Mouse (Mus musculus) kidney, embryonic 14.5 days (tissue): ENCODE measurements around the gene Myzap. TPM values are rescaled to one million over a fixed set of nuclear protein-coding genes. Genes with fewer than 3 reads are reported as not detected.

Experiments
- ATAC-seq: fragments of 200-750 bp; cut with Nextera tagmentation; 2 replicates; pipeline ENCODE4 v1.8.0; 2017; ENCODE audit warnings: moderate number of reproducible peaks, mild to moderate bottlenecking, moderate TSS enrichment, moderate library complexity; ENCODE audit not compliant: low FRiP score, low TSS enrichment
- H3K27ac ChIP-seq: fragments of 300-500 bp; sonication (generic); 2 replicates; pipeline ENCODE4 v1.5.1; 2014; ENCODE audit warnings: low read depth, mild to moderate bottlenecking, low read length, moderate library complexity, mixed read lengths
- H3K27me3 ChIP-seq: fragments of 300-500 bp; sonication (generic); 2 replicates; pipeline ENCODE4 v1.6.1; 2014; ENCODE audit warnings: mild to moderate bottlenecking, low read length; ENCODE audit not compliant: control insufficient read depth, insufficient read depth
- H3K36me3 ChIP-seq: fragments of 300-500 bp; sonication (generic); 2 replicates; pipeline ENCODE4 v1.6.1; 2014; ENCODE audit warnings: low read length, mixed read lengths; ENCODE audit not compliant: control insufficient read depth, insufficient read depth
- H3K4me1 ChIP-seq: fragments of 300-500 bp; sonication (generic); 2 replicates; pipeline ENCODE4 v1.6.1; 2014; ENCODE audit warnings: low read length, mixed read lengths; ENCODE audit not compliant: control insufficient read depth, insufficient read depth
- H3K4me2 ChIP-seq: fragments of 300-500 bp; sonication (generic); replicated peaks from 2 replicates; pipeline ENCODE4 v1.6.1; 2014; ENCODE audit warnings: low read depth, mild to moderate bottlenecking, low read length
- H3K4me3 ChIP-seq: fragments of 300-500 bp; sonication (generic); 2 replicates; pipeline ENCODE4 v1.5.1; 2014; ENCODE audit warnings: mild to moderate bottlenecking, low read length
- H3K9ac ChIP-seq: fragments of 300-500 bp; sonication (generic); 2 replicates; pipeline ENCODE4 v1.6.1; 2014; ENCODE audit warnings: low read depth, mild to moderate bottlenecking, low read length, moderate library complexity
- H3K9me3 ChIP-seq: fragments of 300-500 bp; sonication (generic); 2 replicates; pipeline ENCODE4 v1.6.1; 2016; ENCODE audit warnings: low read length; ENCODE audit not compliant: control insufficient read depth
- WGBS: fragments of 180-500 bp; shearing (Covaris S2); extraction: QIAGEN DNeasy Blood & Tissue Kit; methylation state at CpG from one replicate; pipeline ENCODE4 v1.1.7; 2014; 5-methylcytosine and 5-hydroxymethylcytosine counted together
- polyA plus RNA-seq: library from polyadenylated mRNA; unstranded; fragments of >200 nt; fragmentation: Nextera tagmentation; extraction: Ambion mirVana; gene quantifications from 2 replicates; pipeline ENCODE4 v1.2.1, GENCODE M21; 2014

The Myzap gene
- polyA plus RNA-seq, 1 experiment from 2014 or later, result 18.6 TPM

DNA sequence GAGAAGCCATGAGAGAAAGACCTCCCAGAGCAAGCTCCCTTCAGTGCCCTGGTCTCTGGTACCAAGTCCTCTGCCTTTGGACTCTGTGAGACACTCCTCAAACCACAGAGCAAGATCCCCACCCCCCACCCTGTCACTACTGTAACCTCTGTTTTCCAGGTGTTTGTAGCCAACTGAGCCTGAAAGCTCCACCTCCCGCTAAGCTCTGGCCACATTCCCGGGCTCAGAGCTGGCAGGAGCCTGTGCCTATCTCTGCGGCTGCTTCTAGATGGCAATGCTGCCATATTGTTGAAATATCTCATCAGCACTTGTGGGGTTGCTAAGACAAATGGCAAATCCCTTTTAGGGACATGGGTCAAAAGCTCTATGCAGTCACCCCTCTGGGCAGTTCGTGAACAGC lies 19.7 kb upstream of the Myzap start:
- Histone ChIP-seq H3K4me3 (no peak overlapping the region), H3K9ac (no peak overlapping the region), H3K9me3 (no peaks in the 10 kb centered on the region), H3K4me1 (peaks cover 7% of the 10 kb centered on the region; the same call in 1 of the 2 replicates), H3K36me3 (no peaks in the 10 kb centered on the region), H3K4me2 (no peak overlapping the region), H3K27me3 (no peaks in the 10 kb centered on the region), H3K27ac (no peak overlapping the region)
- 79% methylated on average over 4 of the region's 4 CpGs for WGBS
- no peak for ATAC-seq

DNA sequence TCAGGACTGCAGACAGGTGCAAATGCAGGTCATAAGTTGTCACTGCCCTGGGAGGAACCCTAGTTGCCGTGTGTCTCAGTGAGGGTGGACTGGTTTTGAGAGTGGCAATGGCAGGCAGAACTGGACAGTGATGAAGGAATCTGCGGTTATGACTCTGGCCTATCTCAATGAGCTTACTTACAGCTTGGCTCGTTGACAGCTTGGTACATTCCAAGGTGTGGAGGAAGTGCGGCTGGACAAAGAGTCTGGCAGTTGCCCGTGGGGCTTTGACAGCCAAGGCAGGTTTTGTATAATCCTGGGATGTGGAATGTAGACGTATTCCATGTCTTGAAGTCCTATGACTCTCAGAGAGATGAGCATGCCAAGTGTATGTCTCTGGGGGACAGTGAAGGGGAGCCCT lies 16.9 kb upstream of the Myzap start:
- Histone ChIP-seq H3K4me3 (no peak overlapping the region), H3K27me3 (no peaks in the 10 kb centered on the region), H3K36me3 (no peaks in the 10 kb centered on the region), H3K4me1 (peaks cover 12% of the 10 kb centered on the region; the same call in 1 of the 2 replicates), H3K9ac (no peak overlapping the region), H3K4me2 (no peak overlapping the region), H3K27ac (no peak overlapping the region), H3K9me3 (no peaks in the 10 kb centered on the region)
- WGBS, result 75% methylated on average over 6 of the region's 6 CpGs
- no peak for ATAC-seq

DNA sequence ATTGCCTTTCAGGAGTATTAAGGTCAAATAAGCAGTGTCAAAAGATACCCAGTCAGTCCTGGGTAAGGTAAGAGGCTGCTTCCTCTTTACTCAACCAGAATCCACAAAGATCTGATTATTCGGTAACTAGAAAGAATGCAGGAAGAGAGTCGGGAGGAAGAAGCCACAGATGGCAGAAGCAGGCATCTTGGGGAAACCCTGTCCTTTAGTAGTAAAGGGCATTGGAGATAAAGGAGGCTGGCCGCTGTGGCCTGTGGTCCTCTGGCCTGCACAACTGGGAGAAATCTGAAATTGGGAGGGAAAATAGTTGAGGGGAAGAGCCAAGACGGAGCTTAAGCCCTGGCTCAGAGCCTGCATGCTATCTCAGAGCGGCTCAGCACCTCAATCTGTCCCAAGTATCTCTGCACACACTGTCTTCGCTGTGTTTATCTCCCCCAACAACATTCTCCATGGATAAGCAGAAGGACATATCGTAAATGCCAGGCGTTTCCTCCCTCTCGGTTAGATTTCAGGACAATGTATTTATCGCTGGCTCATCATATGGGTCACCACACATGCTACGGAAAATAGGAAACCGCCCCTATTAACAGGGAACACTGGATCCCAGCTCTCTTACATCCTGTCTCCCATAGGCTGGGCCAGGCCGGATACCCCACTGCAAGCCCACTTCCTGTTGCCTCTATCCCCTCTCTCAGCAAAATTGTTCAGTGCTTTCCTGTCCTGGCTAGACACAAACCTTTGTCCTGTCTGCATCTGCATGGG lies 14.3 kb upstream of the Myzap start:
- Histone ChIP-seq H3K27me3 (no peaks in the 10 kb centered on the region), H3K27ac (peak overlapping the region; percentile 70; the same call in 1 of the 2 replicates), H3K36me3 (no peaks in the 10 kb centered on the region), H3K4me1 (peaks cover 5% of the 10 kb centered on the region; the same call in 1 of the 2 replicates), H3K4me2 (no peak overlapping the region), H3K4me3 (no peak overlapping the region), H3K9me3 (no peaks in the 10 kb centered on the region), H3K9ac (no peak overlapping the region)
- ATAC-seq, result peak; percentile 51; the same call in 1 of the 2 replicates
- WGBS, result 53% methylated on average over 13 of the region's 13 CpGs

DNA sequence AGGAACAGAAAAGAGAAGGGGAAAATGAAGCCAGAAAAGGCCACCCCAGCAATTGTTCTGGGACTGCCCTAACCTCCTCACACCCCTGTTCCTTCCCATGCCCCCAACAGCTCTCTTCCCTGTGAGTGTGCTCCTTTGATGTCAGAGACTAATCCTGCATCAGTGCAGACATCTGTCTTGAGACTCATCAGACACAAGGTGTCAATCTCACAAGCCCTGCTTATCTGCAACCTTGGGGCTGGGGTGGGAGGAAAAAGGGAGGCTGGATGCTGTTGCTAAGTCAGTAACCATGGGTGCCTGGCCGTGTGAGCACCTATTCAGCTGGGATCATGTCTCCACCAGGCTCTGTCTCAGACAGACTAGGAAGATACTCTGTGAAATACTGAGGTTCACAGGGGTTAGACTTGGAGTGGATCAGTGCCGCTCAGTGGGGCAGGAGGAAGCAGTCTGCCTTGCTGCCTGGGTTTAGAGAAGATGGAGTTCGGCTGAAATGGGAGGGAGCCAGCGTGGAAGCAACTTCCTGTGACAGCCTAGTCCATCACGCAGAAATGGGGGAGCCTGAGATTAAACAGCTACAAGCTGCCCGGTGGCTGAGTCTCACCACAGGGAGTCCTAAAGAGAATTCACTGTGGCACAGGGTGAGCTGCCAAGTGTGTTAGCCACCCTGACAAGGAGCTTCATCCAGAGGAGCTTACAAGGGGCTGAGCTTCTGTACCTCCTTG lies 12.9 kb upstream of the Myzap start:
- WGBS, result 49% methylated on average over 6 of the region's 6 CpGs
- Histone ChIP-seq H3K27ac (no peak overlapping the region), H3K9me3 (no peaks in the 10 kb centered on the region), H3K4me2 (no peak overlapping the region), H3K27me3 (no peaks in the 10 kb centered on the region), H3K4me1 (peaks cover 5% of the 10 kb centered on the region; the same call in 1 of the 2 replicates), H3K9ac (no peak overlapping the region), H3K4me3 (no peak overlapping the region), H3K36me3 (no peaks in the 10 kb centered on the region)
- no peak for ATAC-seq

DNA sequence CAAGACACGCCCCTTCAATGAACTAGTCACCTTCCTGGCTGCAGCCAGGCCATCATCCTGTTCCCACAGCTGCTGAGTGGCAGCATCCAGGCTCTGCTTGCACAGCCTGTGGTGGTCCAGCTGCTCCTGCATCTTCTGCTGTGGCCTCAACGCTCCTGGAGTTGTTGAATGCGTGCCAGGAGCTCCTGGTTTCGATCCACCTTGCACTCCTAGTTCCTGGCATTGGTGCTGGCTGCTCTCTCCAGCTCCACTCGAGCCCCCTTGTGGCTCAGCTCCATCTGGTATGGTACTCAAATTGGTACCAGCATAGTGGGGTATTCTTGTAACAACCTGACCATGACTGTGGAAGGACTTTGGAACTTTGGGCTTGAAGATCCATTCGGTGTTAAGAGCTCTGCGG lies 7.7 kb upstream of the Myzap start:
- no peaks in the 10 kb centered on the region for H3K4me1 ChIP-seq

DNA sequence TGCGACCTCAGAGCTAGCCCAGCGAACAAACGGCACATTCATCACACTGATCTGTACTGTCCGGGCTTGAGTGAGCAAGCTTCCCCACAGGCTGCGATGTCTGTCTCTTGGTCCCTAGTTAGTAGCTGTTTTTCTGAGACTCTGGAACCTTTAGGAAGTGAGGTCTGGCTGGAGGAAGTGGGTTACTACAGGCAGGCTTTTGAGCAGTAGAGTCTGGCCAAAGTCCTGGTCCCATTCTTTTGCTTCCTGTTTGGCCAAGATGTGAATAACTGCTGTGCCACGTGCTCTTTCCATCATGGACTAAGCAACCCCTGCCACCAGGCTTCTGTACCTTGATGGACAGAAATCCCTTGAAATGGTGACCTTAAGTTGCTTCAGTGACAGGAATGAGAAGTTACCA lies 4.7 kb upstream of the Myzap start:
- Histone ChIP-seq H3K27ac (no peak overlapping the region; the same call in 1 of the 2 replicates), H3K4me3 (no peak overlapping the region), H3K4me2 (no peak overlapping the region), H3K9me3 (no peaks in the 10 kb centered on the region), H3K9ac (no peak overlapping the region), H3K36me3 (no peaks in the 10 kb centered on the region), H3K27me3 (no peaks in the 10 kb centered on the region), H3K4me1 (peaks cover 4% of the 10 kb centered on the region; the same call in 1 of the 2 replicates)
- no peak for ATAC-seq
- 29% methylated on average over 6 of the region's 6 CpGs for WGBS

More for the DNA sequence above, 7.7 kb upstream of the Myzap start:
- 0 out of 2 replicates have a peak, but pooled peaks have one; percentile 24 for ATAC-seq
- H3K9ac ChIP-seq, result no peak overlapping the region
- no peaks in the 10 kb centered on the region for H3K9me3 ChIP-seq
- no peak overlapping the region for H3K4me3 ChIP-seq
- no peaks in the 10 kb centered on the region for H3K36me3 ChIP-seq
- WGBS, result 78% methylated on average over 7 of the region's 7 CpGs
- H3K27me3 ChIP-seq, result no peaks in the 10 kb centered on the region
- no peak overlapping the region for H3K27ac ChIP-seq
- no peak overlapping the region for H3K4me2 ChIP-seq

DNA sequence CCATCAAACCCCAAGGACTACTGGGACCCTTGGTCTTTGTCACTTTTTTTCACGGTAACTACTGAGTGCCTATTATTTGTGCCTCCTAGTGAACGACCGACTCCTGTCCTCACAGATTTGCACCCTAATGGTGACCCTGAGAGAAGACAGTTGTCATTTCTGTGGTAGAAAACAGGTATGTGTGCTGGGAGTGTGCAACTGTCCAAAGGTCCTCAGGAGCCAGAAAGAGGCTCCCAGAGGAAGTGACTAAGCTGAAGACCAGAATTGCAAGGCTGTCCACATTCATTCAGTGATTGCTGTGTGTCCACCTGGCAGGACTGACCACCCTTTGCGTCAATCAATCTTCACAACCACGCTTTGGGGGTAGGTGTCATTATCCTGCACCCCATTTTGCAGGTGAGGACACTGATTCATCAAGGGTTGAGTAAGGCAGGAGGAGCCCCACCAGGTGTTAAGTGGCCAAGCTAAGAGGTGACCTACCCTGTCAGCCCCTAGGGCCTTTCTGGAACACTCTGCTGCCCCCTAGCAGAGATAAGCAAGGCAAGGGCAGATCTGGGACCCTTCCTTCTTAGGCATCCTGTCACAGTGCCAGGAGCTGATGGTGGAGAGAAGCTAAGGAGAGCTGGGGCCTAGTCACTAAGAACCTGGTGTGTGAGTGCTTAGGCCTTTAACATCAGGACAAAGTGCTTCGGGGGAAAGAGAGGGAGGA lies 571 bp upstream of the Myzap start:
- peak overlapping the region; percentile 91 for H3K4me2 ChIP-seq
- no peaks in the 10 kb centered on the region for H3K9me3 ChIP-seq
- H3K4me3 ChIP-seq, result peak overlapping the region; percentile 63
- 33% methylated on average over 6 of the region's 6 CpGs for WGBS
- no peak overlapping the region for H3K27ac ChIP-seq
- H3K4me1 ChIP-seq, result peaks cover 4% of the 10 kb centered on the region; the same call in 1 of the 2 replicates
- 0 out of 2 replicates have a peak overlapping the region, but pooled peaks have one; percentile 29 for H3K9ac ChIP-seq
- H3K27me3 ChIP-seq, result no peaks in the 10 kb centered on the region
- 0 out of 2 replicates have a peak, but pooled peaks have one; percentile 32 for ATAC-seq
- H3K36me3 ChIP-seq, result no peaks in the 10 kb centered on the region

DNA sequence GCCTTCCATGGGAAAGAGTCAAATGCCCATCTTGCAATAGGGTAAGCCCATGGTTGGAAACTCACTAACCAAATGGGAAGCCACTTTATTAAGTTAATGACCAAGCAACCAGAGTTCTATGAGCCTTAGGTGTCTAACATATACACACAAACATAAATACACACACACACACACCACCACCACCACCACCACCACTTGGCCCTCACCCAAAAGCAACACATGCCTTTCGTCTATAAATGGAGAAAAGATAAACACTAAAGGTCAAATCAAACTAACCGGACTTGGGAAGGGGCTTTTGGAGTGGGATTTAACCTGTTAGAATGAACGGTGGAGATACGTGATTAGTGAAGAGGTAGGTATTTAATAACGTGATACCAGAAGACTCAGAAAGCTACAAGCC lies 1.1 kb downstream of the Myzap start:
- Histone ChIP-seq H3K9ac (no peak overlapping the region), H3K4me3 (peak overlapping the region; percentile 63; the same call in 1 of the 2 replicates), H3K4me2 (peak overlapping the region; percentile 91), H3K36me3 (no peaks in the 10 kb centered on the region), H3K4me1 (peaks cover 4% of the 10 kb centered on the region; the same call in 1 of the 2 replicates), H3K27ac (no peak overlapping the region), H3K9me3 (no peaks in the 10 kb centered on the region), H3K27me3 (no peaks in the 10 kb centered on the region)
- no peak for ATAC-seq
- WGBS, result 33% methylated on average over 5 of the region's 5 CpGs
